Mouse (Mus musculus): ENCODE results near the gene Cntn3. TPM values are rescaled to one million over a fixed set of nuclear protein-coding genes. Genes with fewer than 3 reads are reported as not detected.

The Cntn3 gene
- polyA plus RNA-seq, 1 experiment from 2014 or later, result 0.05 TPM

DNA sequence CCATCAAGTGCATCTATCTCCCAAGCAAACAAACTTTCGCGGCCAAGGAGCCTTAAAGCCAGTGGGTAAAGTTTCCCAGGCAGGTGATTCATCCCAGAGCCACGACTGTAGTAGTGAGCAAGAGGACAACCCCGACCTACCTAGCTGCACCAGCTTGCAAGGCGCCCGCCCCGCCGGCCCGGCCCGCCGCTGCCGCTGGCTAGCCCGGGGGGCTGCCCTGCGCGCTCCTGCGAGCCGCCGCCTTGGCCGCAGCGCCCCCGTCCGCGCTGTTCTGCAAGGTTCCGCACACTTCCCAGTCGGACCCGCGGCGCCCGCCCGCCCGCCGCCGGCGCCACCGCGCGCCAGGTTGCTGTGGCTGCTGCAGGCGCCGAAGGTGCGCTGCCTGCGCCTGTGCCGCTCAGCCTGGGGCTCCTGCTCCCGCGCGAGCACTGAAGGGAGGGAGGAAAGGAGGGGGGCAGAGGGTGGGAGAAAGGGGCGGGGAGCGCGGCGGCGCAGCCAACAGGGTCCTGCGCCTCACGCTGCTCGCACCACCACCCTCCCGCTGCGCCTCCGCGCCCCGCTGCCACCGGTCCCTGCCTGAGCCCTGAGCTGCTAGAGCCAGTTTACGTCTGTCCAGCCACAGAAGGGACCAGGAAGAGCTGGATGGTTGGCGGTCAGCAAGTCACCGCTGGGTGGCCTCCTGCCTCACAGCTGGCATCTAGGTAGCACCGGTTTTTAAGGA, 8.7 kb downstream of the Cntn3 start:
- Histone ChIP-seq H3K9ac (ENCODE audit: low read length) (peak overlapping the region; percentile 52), H3K36me3 (ENCODE audit: control insufficient read depth, insufficient read depth, low read length) (no peaks in the 10 kb centered on the region), H3K4me3 (ENCODE audit: low read depth, low read length) (peak overlapping the region; percentile 35), H3K4me2 (ENCODE audit: low read depth, severe bottlenecking) (peak overlapping the region; percentile 91), H3K9me3 (ENCODE audit: control insufficient read depth, low read length) (no peaks in the 10 kb centered on the region), H3K27me3 (ENCODE audit: control insufficient read depth, insufficient read depth, low read length) (peaks cover 6% of the 10 kb centered on the region; the same call in 1 of the 2 replicates), H3K4me1 (ENCODE audit: control insufficient read depth, insufficient read depth, low read length) (no peaks in the 10 kb centered on the region), H3K27ac (replicated peaks; ENCODE audit: low read depth, low read length) (no peak overlapping the region)
- 0% methylated on average over 46 of the region's 63 CpGs for WGBS
- DNase-seq (ENCODE audit: low spot score) (peak; percentile 81), ATAC-seq (ENCODE audit: insufficient number of reproducible peaks, low FRiP score, low TSS enrichment, low read depth) (peak; percentile 96)

DNA sequence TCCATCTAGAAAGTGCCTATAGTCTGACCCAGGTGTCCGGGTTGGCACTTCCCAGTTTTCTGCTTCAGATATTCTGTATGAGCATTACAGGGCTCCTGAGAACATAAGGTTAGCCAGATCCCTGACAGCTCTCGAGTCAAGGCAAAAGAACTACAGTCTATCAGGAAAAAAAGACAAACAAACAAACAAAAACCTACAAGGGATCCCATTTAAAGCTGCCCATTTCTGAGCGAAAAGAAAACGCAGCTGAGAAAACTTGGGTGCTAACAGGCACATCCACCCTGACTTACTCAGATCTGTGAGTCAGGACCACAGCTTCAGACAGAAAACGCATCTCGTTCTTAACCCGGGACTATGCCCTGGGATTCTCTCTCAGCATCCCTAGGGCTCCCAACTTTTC, 9.5 kb downstream of the Cntn3 start:
- Histone ChIP-seq H3K4me2 (ENCODE audit: low read depth, severe bottlenecking) (peak overlapping the region; percentile 91), H3K27ac (replicated peaks; ENCODE audit: low read depth, low read length) (no peak overlapping the region), H3K9ac (ENCODE audit: low read length) (no peak overlapping the region), H3K4me3 (ENCODE audit: low read depth, low read length) (peak overlapping the region; percentile 35), H3K9me3 (ENCODE audit: control insufficient read depth, low read length) (no peaks in the 10 kb centered on the region), H3K27me3 (ENCODE audit: control insufficient read depth, insufficient read depth, low read length) (peaks cover 6% of the 10 kb centered on the region; the same call in 1 of the 2 replicates), H3K36me3 (ENCODE audit: control insufficient read depth, insufficient read depth, low read length) (no peaks in the 10 kb centered on the region), H3K4me1 (ENCODE audit: control insufficient read depth, insufficient read depth, low read length) (no peaks in the 10 kb centered on the region)
- DNase-seq (ENCODE audit: low spot score), result peak; percentile 21
- ATAC-seq (ENCODE audit: insufficient number of reproducible peaks, low FRiP score, low TSS enrichment, low read depth), result no peak
- WGBS, result 9% methylated on average over 7 of the region's 7 CpGs

DNA sequence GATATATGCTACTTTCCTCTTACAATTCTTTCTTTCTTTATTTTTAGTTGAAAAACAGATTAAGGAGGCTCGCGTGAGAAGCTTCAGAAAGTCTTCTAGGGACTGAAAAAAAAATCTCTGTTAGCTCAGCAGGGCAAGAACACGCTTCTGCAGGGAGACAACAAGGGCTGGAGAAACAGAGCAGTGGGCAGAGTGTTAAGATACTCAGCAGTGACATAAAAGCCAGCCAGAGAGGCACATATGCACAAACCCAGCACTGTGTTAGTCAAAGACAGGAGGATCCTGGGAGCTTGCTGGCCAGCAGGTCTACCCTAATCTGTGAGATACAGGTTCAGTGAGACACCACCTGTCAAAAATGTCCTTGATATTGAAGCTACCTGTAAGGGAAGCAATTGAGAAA, 15.4 kb downstream of the Cntn3 start:
- no peaks in the 10 kb centered on the region for H3K27me3 ChIP-seq (ENCODE audit: control insufficient read depth, insufficient read depth, low read length)
- ATAC-seq (ENCODE audit: insufficient number of reproducible peaks, low FRiP score, low TSS enrichment, low read depth) (no peak), DNase-seq (ENCODE audit: low spot score) (no peak)
- H3K9ac ChIP-seq (ENCODE audit: low read length), result no peak overlapping the region
- no peak overlapping the region for H3K27ac ChIP-seq (replicated peaks; ENCODE audit: low read depth, low read length)
- no peak overlapping the region for H3K4me2 ChIP-seq (ENCODE audit: low read depth, severe bottlenecking)
- H3K4me3 ChIP-seq (ENCODE audit: low read depth, low read length), result no peak overlapping the region
- H3K9me3 ChIP-seq (ENCODE audit: control insufficient read depth, low read length), result no peaks in the 10 kb centered on the region
- WGBS, result 85% methylated on average over 3 of the region's 3 CpGs
- no peaks in the 10 kb centered on the region for H3K36me3 ChIP-seq (ENCODE audit: control insufficient read depth, insufficient read depth, low read length)
- H3K4me1 ChIP-seq (ENCODE audit: control insufficient read depth, insufficient read depth, low read length), result no peaks in the 10 kb centered on the region

DNA sequence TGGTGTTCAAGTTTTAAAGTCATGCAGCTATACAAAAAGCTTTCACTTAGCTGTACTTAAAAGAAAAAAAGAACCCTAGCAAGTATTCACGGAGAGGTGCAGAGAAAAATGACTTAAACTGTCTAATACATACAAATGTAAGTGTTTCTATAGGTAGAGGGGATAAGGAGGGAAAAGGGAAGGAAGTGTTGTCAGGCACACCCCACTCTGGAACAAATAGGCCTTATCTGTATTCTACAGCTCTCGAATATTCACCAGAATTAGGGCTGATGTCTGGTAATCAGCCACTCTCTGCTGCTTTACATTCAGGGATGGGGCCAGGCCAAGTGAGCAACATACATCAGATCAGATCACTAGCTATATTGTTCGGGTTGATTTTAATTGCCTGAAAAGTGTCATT, 16.4 kb downstream of the Cntn3 start:
- ATAC-seq (ENCODE audit: insufficient number of reproducible peaks, low FRiP score, low TSS enrichment, low read depth) (no peak), DNase-seq (ENCODE audit: low spot score) (no peak)
- Histone ChIP-seq H3K27me3 (ENCODE audit: control insufficient read depth, insufficient read depth, low read length) (no peaks in the 10 kb centered on the region), H3K36me3 (ENCODE audit: control insufficient read depth, insufficient read depth, low read length) (no peaks in the 10 kb centered on the region), H3K4me3 (ENCODE audit: low read depth, low read length) (no peak overlapping the region), H3K4me2 (ENCODE audit: low read depth, severe bottlenecking) (no peak overlapping the region), H3K27ac (replicated peaks; ENCODE audit: low read depth, low read length) (no peak overlapping the region), H3K4me1 (ENCODE audit: control insufficient read depth, insufficient read depth, low read length) (no peaks in the 10 kb centered on the region), H3K9ac (ENCODE audit: low read length) (no peak overlapping the region), H3K9me3 (ENCODE audit: control insufficient read depth, low read length) (no peaks in the 10 kb centered on the region)
- WGBS, result 75% methylated on average over 3 of the region's 3 CpGs

DNA sequence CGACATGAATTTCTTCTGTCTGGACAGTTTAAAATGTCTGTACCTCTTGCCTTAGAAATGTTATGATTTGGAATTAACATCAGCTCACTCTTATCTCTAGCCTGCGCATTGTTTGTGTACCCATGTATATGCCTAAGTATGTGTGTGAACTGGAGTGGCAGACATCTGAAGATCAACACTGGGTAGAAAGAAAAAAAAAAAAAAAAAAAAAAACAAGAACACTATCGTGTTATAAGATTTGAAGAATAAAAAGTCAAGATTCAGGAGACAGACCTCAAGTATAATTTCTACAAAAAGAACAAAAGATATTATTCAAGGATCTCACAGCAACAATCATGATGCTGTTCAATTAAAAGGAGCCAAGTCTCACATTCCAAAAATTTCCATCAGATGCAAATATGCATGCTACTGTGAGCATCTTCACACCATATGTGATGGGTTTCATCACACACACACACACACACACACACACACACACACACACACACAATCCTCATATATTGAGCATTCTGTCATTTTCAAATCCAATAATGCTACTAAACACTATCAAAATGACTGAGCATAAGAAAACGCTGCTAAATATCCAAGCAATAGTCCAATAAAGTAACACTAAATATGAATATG, 17.0 kb downstream of the Cntn3 start:
- H3K4me2 ChIP-seq (ENCODE audit: low read depth, severe bottlenecking), result no peak overlapping the region
- no peak overlapping the region for H3K27ac ChIP-seq (replicated peaks; ENCODE audit: low read depth, low read length)
- ATAC-seq (ENCODE audit: insufficient number of reproducible peaks, low FRiP score, low TSS enrichment, low read depth) (no peak), DNase-seq (ENCODE audit: low spot score) (no peak)
- no peak overlapping the region for H3K4me3 ChIP-seq (ENCODE audit: low read depth, low read length)
- no peaks in the 10 kb centered on the region for H3K9me3 ChIP-seq (ENCODE audit: control insufficient read depth, low read length)
- no peaks in the 10 kb centered on the region for H3K27me3 ChIP-seq (ENCODE audit: control insufficient read depth, insufficient read depth, low read length)
- WGBS, result 89% methylated on average over 4 of the region's 4 CpGs
- no peaks in the 10 kb centered on the region for H3K36me3 ChIP-seq (ENCODE audit: control insufficient read depth, insufficient read depth, low read length)
- no peak overlapping the region for H3K9ac ChIP-seq (ENCODE audit: low read length)
- no peaks in the 10 kb centered on the region for H3K4me1 ChIP-seq (ENCODE audit: control insufficient read depth, insufficient read depth, low read length)

DNA sequence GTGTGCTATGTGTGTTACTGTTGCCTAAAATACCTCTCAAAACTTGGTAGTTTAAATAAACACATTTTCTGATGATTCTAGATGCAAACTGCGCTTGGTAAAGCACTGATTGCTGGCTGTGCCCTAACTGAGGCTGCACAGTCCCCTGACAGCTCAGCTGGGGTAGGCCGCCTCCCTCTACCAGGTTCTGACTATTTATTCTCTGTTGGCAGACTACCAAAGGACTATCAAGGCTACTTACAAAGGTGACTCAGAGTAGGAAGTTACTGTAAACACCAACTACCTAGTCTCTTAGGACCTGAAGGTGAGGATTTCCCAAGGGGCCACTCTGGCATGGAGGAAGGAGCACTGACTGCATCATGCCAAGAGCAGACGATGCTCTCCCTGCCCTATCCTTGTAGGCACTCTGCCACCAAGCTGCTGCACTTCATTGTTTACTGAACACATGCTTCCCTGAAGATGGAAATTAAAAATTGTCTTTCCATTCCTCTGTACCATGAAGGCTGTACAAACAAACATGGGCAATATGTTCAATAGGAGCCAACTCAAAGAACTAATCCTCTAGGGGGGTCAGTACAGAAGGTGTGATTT, 17.7 kb downstream of the Cntn3 start:
- Histone ChIP-seq H3K36me3 (ENCODE audit: control insufficient read depth, insufficient read depth, low read length) (no peaks in the 10 kb centered on the region), H3K9me3 (ENCODE audit: control insufficient read depth, low read length) (no peaks in the 10 kb centered on the region), H3K9ac (ENCODE audit: low read length) (no peak overlapping the region), H3K27me3 (ENCODE audit: control insufficient read depth, insufficient read depth, low read length) (no peaks in the 10 kb centered on the region), H3K4me1 (ENCODE audit: control insufficient read depth, insufficient read depth, low read length) (no peaks in the 10 kb centered on the region), H3K27ac (replicated peaks; ENCODE audit: low read depth, low read length) (no peak overlapping the region), H3K4me2 (ENCODE audit: low read depth, severe bottlenecking) (no peak overlapping the region), H3K4me3 (ENCODE audit: low read depth, low read length) (no peak overlapping the region)
- 87% methylated on average over 3 of the region's 3 CpGs for WGBS
- DNase-seq (ENCODE audit: low spot score) (no peak), ATAC-seq (ENCODE audit: insufficient number of reproducible peaks, low FRiP score, low TSS enrichment, low read depth) (no peak)

DNA sequence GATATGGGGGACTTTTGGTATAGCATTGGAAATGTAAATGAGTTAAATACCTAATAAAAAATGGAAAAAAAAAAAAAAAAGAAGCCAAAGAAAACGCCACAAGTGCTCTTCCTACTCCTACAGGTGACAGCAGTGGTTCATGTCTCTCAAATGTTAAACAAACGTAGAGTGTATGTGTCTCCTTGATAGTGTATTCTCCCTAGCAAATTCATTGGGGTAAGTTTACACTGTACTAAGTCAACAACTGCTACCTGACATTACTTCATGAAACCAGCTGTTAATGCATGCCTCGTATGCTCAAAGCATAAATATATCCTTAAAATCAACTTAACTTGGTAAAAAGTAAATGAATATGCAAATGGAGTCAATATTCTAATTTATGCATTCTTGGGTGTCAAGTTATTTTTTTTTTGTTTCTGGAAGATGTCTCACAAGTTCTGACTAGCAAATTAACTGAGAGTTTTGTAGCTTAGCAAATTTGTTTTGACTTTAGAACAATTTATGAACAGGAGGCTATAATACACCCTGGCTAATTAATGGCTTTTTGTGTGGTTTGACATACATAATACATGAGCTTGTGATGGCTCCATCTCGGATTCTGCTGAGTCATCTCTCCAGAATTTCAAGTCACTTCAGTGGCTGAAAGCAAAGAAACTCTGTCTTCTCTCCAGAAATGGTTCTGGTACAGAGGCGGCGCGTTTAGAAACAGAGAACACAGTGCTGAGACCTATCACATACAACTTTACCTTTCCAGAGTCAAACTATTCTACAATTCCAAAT, 31.1 kb downstream of the Cntn3 start:
- ATAC-seq (ENCODE audit: insufficient number of reproducible peaks, low FRiP score, low TSS enrichment, low read depth) (no peak), DNase-seq (ENCODE audit: low spot score) (no peak)
- H3K4me1 ChIP-seq (ENCODE audit: control insufficient read depth, insufficient read depth, low read length), result no peaks in the 10 kb centered on the region
- H3K36me3 ChIP-seq (ENCODE audit: control insufficient read depth, insufficient read depth, low read length), result no peaks in the 10 kb centered on the region
- no peak overlapping the region for H3K4me2 ChIP-seq (ENCODE audit: low read depth, severe bottlenecking)
- H3K27ac ChIP-seq (replicated peaks; ENCODE audit: low read depth, low read length), result no peak overlapping the region
- WGBS, result 82% methylated on average over 7 of the region's 7 CpGs
- H3K27me3 ChIP-seq (ENCODE audit: control insufficient read depth, insufficient read depth, low read length), result no peaks in the 10 kb centered on the region
- H3K9me3 ChIP-seq (ENCODE audit: control insufficient read depth, low read length), result no peaks in the 10 kb centered on the region
- no peak overlapping the region for H3K9ac ChIP-seq (ENCODE audit: low read length)
- H3K4me3 ChIP-seq (ENCODE audit: low read depth, low read length), result no peak overlapping the region

DNA sequence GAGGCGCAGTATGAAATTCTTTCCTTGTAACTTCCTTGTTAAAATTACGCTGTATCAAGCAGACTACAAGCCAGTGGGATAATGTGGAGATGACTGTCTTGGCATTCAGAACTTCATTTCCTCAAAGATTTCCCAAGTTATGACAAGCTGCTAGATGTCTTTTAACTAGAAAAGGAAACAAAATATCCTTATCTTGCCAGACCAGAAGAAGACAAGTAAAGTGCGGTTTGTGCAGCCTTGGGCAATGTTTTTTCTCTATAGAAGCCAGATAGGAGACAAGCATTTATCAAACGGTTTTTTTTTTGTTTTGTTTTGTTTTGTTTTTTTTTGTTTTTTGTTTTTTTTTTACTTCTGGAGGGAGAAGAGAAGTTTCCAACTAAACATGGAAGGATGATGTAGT, 37.3 kb downstream of the Cntn3 start:
- H3K4me2 ChIP-seq (ENCODE audit: low read depth, severe bottlenecking), result no peak overlapping the region
- H3K4me3 ChIP-seq (ENCODE audit: low read depth, low read length), result no peak overlapping the region
- no peak overlapping the region for H3K27ac ChIP-seq (replicated peaks; ENCODE audit: low read depth, low read length)
- H3K27me3 ChIP-seq (ENCODE audit: control insufficient read depth, insufficient read depth, low read length), result no peaks in the 10 kb centered on the region
- 83% methylated on average over 4 of the region's 4 CpGs for WGBS
- H3K9ac ChIP-seq (ENCODE audit: low read length), result no peak overlapping the region
- no peak for DNase-seq (ENCODE audit: low spot score)
- no peaks in the 10 kb centered on the region for H3K9me3 ChIP-seq (ENCODE audit: control insufficient read depth, low read length)
- H3K36me3 ChIP-seq (ENCODE audit: control insufficient read depth, insufficient read depth, low read length), result no peaks in the 10 kb centered on the region
- H3K4me1 ChIP-seq (ENCODE audit: control insufficient read depth, insufficient read depth, low read length), result no peaks in the 10 kb centered on the region
- ATAC-seq (ENCODE audit: insufficient number of reproducible peaks, low FRiP score, low TSS enrichment, low read depth), result no peak

Data from limb, embryonic 11.5 days (tissue).